Mouse (Mus musculus) inflammation-experienced regulatory T-cells, adult 6 months (primary cell): ENCODE data around the gene Efs. TPM values are rescaled to one million over a fixed set of nuclear protein-coding genes. Genes with fewer than 3 reads are reported as not detected.

ENCODE experiments used
- ATAC-seq: one replicate; pipeline ENCODE4 v1.8.0; 2017
- polyA plus RNA-seq, 3 experiments: library from polyadenylated mRNA; unstranded; fragments of 100-300 nt; shearing (Covaris generic); gene quantifications; one replicate each; pipeline ENCODE4 v1.2.1; 2017

Gene Efs
- polyA plus RNA-seq, 3 experiments from 2014 or later = not detected

DNA sequence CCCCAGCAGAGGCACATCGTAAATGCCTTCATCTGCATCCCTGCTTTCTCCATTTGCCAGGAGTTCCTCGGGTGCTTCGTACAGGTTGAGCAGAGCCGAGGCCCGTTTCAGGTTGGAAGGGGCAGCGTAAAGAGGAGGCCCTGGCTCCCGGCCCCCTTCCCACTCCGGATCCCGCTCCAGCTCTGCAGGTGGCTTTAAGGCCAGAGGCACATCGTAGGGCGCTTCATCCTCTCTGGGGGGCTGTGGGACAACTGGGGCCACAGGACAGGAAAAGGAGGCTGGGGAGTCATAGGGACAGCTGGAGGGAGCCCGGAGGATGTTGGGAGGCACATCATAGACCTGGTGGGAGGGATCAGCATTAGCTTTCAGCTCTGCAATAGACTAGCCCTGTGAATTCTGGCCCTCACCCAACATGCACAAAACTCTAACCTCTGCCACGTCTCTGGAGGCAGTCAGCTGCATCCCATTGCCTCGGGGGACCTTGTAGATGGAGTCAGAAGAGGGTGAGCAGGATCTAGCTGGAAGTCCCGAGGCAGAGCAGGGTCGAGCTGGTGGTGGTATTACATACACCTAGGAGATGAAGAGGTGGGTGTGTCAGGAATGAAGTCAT lies 5.7 kb downstream of the Efs start:
- ATAC-seq = no peak

DNA sequence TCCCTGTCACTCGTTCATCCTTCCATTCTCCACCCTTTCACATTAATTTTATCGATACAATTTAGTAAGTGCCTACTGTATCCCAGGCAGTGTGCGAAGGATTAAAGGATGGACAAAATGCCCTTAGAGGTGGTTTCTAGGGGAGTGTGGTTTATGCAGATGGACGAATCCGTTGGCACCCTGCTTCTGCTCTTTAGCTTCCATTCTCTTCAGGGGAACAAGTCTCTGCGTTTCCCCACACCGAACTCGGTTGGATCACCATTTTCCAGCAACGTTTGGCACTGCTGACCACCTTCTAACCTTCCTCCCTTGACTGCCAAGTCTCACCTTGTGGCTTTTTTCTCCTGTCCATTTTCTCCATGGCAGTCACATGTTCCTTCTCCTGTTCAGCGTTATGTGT lies 12.6 kb downstream of the Efs start:
- ATAC-seq = peak; percentile 17

DNA sequence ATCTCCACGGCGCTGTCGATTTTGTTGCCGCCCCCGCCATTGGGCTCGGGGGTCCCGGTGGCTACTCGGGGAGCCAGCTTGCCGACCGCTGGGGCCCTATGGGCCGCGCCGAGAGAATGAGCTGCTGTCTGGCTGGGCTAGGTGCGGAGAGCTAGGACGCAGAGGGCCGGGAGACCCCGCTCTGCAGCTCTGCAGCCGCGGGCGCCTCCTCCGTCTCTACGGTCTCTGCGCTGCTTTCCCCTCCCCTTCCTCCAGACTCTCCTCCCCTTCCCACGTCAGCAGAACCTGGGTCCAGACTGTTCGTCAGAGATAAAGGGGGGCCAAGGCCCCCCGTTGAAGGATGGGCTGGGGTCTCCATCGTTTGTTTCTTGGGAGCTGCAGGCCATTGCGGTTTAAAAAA lies 13.0 kb downstream of the Efs start, which contains the start of gene Slc22a17:
Gene Slc22a17, minus strand, starts transcription at position 247 of the 400 bp plus-strand sequence.
- ATAC-seq = peak; percentile 86

DNA sequence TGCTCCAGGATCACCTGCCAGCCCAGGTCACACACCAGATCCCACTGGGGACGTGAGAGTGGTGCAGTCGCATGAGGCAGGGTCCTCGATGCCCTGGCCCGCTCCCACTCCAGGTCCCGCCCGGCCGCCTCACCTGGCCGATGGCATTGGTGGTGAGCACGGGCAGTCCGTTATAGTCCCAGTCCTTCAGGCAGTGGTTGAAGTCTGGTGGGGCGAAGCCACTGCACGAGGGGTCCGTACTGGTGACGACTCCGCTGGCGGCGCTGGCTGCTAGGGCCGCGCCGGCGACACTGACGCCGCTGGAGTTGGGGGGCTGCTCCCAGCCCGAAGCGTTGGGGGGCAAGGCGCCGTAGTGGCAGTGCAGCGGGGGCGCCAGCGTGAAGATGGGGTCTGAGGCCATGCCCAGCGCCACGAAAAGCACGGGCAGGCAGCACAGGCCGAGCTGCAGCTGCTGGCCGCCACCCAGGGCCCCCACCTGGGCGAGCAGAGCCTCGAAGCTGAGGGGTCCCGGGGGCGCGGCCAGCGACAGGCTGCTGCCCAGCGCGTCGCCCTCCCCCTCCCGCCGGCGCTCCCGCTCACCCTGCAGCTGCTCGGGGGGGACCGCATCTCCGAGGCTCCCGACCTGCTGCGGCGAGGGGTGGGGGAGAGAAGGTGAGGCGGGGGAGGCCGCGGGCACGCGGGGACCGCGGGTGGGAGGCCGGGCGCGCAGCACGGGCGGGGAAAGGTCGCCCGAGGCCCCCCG lies 13.6 kb downstream of the Efs start:
- no peak for ATAC-seq

DNA sequence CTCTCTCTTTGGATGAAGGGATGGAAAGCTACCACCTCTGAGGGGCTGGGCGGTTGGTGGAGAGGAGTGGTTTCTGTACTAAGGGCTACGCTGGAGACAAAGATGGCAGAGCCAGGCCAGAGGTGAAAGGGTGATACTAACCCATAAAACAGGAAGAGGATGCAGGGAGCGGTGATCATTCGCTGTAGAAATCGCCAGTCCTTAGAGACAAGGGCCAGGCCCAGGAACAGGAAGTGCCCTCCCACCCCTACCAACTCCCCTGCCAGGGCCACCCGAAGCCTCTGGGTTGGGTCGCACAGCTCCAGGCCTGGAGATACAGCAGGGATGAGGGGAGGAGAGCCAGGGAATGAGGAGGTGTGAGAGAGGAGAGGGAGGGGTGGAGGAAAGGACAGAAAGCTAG lies 17.2 kb downstream of the Efs start:
- ATAC-seq = no peak

DNA sequence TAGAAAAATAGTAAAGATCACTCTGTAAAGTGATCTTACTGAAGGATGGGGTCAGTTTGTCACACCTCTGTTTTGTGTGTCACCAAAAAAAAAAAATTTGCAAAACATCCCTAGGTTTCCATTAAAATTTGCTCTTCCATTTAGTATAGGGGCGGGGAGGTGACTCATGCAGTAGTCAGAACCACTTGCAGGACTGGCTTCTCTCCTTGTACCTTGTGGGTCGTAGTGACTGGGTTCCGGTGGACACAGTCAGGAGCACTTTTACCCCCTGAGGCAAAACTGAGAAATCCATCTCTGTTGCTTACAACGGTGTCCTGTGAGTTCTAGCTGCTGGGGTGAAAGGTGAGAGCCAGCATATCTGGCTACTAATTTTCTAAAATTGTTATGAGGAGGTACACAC lies 22.3 kb downstream of the Efs start:
- no peak for ATAC-seq

DNA sequence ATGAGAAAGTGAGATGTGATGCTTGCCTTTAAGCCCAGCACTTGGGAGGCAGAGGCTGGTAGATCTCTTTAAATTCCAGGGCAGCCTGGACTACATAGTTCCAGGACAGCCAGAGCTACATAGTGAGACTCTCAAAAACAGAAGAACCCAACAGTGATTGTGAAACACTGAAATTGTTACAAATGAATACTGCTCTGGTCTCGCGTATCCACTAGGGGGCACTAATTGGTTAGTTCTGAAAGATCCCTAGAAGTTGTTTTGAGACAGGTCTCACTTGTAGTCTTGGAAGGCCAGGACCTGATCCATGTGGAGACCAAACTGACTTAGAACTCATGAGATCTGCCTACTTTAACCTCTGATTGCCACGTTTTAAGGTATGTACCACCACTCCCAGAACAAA lies 25.5 kb downstream of the Efs start:
- ATAC-seq = peak; percentile 76

DNA sequence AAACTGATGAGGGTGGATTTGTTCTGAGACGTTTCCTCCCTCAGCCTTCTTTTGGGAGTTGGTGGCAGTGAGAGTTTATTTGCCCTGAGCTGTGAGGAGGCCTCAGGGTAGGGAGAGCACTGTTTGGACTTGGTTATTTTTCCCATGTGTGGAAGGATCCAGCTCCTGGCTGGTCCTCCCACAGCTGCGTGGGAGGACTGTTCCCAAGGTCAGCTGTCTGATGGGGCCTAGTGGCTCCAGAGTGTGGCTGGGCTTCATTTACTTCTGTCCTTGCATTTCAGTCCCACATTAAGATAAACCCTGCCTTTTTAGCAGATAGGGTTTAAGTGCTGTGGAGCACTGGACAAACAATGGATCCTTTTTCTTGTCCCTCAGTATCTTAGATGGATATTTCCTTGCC lies 28.5 kb downstream of the Efs start:
- ATAC-seq = no peak

DNA sequence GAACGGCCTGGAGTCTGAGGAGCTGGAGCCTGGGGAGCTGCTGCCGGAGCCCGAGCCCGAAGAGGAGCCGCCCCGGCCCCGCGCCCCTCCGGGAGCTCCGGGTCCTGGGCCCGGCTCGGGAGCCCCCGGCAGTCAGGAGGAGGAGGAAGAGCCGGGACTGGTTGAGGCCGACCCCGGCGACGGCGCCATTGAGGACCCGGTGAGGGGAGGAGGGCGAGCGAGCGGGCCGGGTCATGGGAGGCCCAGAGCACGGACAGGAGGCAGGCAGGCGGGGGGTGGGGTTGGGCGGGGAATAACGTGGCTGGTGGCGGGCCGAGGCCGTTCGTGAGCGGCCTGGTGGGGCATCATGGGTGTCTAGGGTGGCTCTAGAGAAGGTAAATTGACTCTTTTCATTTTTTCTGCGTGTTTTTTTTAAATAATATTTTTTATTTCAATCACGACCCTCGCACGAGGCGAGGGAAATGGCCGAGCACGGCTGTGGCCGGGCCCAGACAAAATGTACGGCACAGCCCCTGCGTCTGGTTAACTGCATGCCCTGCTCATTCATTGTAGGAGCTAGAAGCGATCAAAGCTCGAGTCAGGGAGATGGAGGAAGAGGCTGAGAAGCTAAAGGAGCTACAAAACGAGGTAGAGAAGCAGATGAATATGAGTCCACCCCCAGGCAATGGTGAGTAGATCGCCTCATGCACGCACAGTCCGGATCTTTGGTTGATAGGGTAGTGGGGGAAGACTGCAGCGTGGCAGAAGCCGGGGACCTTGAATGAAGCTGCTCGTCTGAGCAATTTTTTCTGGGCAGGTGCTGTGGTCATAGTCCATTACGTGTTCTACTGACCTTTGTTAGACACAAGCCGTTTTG lies 31.4 kb downstream of the Efs start:
- no peak for ATAC-seq

DNA sequence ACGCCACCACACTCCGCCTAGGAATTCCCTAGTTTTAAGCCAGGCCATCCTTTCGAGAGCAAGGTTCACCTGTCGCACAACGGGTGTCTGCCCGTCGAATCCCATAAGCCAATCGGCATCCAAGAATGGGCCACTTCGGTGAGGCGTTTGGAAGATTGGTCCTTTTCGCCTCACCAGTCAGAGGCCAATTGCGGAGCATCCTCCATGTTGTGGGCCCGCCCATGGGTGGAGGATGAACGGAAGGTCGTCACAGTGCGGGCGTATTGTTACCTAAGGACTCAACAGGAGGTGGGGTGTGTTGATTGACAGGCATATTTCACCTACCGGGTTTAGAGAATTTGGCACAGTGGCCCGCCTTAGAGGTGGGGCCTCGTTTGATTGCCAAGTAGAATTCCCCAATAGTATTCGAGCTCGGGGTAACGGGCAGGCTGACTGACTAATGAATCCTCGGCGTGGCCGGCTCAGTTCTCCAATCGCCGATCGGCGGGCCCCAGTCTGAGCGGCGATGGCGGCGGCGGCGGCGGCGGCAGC lies 32.2 kb downstream of the Efs start:
- peak; percentile 98 for ATAC-seq

DNA sequence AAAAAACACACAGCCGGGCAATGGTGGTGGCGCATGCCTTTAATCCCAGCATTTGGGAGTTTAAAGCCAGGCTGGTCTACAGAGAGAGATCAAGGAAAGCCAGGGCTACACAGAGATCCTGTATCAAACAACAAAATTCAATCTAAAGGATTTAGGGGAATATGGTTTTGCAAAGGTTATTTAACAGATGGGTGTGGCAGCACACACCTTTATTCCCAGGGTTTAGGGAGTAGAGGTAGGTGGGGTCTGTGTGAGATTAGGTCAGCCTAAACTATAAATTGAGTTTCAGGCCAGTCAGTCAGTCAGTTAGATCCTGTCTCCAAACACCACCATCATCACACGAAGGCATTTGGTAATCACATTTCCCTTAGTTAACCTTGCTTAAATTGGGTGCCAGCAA lies 33.7 kb downstream of the Efs start, which contains the start of gene Pabpn1:
Gene Pabpn1, plus strand, starts transcription at position 301 of the 400 bp plus-strand sequence.
- ATAC-seq = no peak

DNA sequence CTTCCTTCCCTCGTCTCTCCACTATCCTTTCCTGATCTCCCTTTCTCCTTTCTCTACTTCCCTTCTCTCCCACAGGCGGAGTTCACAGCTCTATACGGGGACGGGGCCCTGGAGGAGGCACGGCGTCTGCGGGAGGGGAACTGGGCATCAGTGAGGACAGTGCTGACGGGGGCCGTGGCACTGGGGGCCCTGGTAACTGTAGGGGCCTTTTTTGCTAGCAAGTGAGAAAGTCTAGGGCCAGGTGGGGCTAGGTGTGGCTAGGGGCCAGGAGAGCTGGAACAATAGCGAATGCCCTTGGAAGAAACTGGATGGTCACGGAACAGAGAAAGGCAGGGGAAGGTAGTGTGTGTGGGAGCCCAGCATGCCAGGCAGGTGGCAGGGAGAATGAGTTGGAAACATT lies 40.6 kb downstream of the Efs start:
- no peak for ATAC-seq

DNA sequence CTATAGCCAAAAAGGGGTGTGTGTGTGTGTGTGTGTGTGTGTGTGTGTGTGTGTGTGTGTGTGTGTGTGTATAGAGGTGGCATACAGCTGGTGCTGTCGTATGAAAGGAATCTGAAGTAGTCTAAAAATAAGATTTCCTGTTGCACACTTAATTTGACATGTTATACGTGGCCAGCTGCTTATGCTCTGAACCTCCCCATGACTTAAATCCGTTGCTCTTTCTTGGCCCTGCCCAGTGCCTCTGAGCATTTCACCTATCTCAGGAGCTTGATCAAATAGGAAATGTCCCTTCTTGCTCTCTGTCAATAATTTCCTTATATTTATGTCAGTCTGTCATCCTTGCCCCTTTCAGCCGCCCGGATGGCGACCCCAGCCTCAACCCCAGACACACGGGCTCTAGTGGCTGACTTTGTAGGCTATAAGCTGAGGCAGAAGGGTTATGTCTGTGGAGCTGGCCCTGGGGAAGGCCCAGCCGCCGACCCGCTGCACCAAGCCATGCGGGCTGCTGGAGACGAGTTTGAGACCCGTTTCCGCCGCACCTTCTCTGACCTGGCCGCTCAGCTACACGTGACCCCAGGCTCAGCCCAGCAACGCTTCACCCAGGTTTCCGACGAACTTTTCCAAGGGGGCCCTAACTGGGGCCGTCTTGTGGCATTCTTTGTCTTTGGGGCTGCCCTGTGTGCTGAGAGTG lies 41.8 kb downstream of the Efs start:
- ATAC-seq = peak; percentile 17

DNA sequence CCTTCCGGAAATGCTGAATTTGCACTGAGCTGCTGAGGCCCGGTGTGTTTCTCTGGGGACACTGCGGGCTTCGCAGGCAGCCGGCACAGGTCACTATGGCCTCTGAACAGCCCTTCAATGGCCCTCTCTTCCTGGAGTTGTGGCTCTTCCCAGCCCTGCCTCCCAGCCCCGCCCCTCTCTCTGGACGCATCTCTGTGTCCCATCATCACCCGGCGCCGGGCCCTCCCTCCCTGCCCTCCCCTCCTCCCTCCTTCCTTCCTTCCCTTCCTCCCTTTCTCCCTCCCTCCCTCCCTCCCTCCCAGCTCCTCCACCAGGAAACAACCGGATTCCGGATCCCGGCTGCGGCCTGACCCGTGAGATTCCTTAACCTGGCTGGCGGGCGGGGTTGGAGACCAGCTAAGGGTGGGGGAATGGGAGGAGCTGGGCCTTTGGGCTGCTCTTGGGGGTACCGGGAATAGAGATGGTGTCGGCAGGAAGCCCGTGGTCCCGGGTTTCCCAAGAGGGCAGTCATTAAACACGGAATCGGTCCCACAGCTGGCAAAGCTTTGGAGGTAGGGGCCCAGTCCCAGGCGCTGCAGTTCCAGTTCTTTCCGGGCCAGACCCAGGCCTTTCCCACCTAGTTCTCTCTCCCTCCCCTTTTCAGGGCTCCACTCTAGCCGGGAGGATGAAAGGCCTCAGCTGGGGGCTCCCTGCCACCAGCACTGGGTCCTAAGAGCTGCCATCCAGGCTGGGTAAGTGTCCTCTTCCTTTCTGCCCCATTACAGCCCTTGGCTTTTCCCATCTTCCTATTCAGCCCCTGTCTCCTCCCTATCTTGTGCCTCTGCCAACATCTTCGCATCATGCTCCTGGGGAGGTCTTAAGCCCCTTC lies 42.5 kb downstream of the Efs start, which contains the start of the genes Bcl2l2 and Gm20521:
Gene Bcl2l2, plus strand, starts transcription at position 224 of the 868 bp plus-strand sequence.
Gene Gm20521, plus strand, starts transcription at position 288 of the 868 bp plus-strand sequence.
- ATAC-seq = peak; percentile 58

DNA sequence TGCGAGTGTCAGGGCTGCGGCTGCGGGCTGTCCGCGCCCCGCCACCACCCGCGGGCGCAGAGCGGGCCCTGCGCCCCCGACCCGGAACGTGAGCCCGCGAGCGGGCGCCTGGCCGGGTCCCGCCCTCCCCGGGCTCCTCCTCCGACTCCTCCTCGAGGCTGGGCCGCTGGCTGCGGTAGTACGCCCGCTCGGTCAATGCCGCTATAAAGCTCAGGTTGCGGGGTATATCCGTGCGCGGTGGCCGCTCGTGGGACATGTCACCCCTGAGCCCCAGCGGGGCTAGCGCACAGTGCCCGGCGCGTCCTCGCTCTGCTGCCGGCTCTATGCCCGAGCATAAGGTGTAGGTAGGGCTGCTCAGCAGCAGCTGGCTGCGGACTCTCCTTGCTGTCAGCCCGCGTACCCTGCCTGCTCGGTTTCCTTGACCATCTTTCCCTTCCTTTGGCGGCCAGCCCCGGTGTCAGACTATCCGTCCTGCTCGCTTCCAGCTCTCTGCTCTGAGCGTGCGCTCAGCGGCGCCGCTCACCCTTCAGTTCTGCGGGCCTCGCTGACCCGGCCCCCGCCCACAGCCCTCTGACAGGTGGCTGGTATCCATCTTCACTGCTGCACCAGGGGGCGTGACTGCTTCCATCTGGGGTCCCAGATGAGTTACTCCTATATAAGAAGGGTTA lies 48.7 kb downstream of the Efs start, which contains the start of gene Ppp1r3e:
Gene Ppp1r3e, minus strand, starts transcription at position 503 of the 668 bp plus-strand sequence.
- peak; percentile 66 for ATAC-seq

DNA sequence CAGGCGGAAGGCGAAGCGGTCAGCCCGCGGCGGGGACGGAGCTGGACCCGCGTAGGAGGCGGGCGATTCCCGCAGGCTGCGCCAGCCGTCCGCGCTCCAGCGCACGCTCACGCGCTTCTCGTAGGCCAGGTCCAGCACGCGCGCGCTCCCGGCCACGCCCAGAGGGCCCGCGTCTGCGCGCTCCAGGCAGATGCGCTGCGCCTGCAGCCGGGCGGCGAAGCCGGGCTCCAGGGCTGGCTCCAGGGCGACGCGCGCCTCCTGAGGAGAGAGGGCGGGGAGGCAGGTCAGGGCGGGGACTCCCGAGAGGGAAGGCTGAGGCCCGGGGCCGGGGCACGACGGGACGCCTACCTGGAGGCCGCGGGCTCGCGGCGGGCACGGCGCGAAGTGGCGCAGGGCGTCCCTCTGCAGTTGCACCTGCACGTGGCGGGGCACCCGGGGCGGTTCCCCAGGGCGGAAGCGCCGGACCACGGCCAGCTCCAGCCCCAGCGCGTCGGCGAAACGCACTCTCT lies 49.3 kb downstream of the Efs start:
- peak; percentile 75 for ATAC-seq

DNA sequence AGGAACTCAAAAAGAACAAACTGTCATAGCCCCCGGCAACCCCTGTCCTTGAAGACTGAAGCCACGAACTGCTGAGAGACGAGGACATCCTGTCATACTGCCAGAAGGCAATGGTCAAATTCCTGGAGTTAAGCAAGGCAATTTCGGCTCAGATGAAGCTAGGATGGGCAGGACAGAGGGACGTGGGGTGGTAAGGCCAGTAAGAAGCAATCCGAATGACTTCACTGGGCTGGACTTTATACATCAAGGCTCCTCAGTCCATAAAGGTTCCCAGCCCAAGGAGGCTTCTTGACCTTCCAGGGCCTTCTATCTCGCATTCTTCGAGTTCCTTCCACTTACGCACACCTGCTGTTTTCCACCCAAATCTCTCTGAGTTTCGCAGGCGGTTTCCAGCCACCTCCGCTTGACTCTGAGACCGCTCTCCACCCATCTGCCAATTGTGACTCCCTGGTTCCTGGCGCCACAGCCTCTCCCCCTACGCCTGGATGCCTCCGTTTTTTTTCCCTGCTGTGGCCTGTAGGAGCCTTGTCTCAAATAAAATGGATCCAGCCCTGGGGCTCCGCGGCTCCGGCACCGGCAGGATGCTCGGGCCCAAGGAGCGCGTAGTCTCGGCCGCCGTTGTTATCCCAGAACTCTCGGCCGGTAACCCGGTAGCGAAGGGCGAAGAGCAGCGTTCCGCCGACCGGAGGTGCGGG lies 49.9 kb downstream of the Efs start:
- ATAC-seq = peak; percentile 44

DNA sequence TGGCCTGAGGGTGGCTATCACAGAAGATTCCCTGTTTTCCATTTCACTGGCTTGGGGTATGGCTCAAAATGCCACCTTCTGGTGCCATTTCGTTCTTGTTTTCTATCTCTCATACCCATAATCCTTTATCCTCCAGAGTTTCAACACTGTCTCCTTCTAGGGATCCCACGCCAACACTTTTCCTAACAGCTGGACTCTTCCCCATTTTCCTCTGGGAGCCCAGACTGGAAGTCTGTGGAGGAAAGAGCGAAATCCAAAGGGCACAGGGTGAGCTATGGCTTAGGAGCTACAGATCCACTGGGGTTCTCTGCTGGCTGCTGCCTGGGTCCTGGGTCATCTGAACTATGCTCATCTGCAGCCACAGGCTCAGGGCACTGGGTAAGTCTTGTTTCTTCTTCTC lies 51.8 kb downstream of the Efs start:
- ATAC-seq = no peak

DNA sequence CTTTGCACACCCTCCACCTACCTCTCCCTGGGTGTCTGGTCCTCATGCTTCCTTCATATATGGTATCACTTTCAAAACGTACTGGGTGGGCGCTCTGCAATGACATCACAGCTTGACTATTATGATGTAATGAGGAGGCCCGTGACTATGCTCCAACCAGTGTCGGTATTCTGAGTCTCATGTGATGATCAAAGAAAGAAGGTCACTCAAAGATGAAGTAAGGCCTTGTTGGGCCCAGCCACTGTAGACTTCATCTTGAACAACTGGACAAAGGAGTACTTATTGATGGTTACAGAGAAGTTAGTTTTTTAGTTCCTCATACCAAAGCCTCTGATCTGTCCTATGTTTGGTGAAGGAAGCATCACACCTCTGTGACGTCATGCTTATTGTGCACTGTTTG lies 55.1 kb downstream of the Efs start, which contains the start of gene Homez:
Gene Homez, minus strand, starts transcription at position 101 of the 400 bp plus-strand sequence.
- no peak for ATAC-seq

DNA sequence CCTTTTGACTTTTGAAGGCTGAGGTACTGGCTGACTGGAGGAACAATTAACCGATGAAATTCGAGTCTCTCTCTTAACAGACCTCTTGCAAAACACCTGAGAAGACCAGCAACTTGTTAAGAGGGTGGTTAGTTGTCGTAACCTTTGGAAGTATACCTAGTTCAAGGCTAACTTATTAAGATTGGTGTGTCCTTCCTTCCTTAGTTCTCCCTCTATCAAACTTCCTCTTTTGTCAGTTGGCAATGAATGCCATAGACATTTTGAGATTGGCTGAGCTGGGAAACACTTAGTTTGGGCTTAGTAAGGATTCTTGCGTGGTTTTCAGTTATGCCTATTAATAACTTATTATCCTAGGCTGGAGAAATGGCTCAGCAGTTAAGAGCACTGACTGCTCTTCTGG lies 57.9 kb downstream of the Efs start:
- ATAC-seq = no peak
